Mouse (Mus musculus) ES-Bruce4 (cell line): ENCODE measurements at regions not wholly inside any gene's neighbourhood (a gene's known extent, or its start where the extent isn't known, plus 50 kb on each side); places are given as distances from the start of the nearest gene placed in this dataset.

ENCODE experiments used
- H3K27ac ChIP-seq: 2 replicates; pipeline ENCODE4 v1.5.1; 2012; ENCODE audit warnings: low read length, inconsistent platforms; ENCODE audit not compliant: insufficient read depth
- H3K27me3 ChIP-seq: 2 replicates; pipeline ENCODE4 v1.6.1; 2012; ENCODE audit warnings: mild to moderate bottlenecking, low read length, inconsistent platforms; ENCODE audit not compliant: control insufficient read depth, poor library complexity, insufficient read depth, severe bottlenecking
- H3K36me3 ChIP-seq: 2 replicates; pipeline ENCODE4 v1.6.1; 2012; ENCODE audit warnings: inconsistent platforms, mild to moderate bottlenecking, low read length, moderate library complexity; ENCODE audit not compliant: control insufficient read depth, poor library complexity, insufficient read depth, severe bottlenecking
- H3K4me1 ChIP-seq: one replicate; pipeline ENCODE4 v1.8.1; 2011; ENCODE audit warnings: low read length; ENCODE audit not compliant: control insufficient read depth, insufficient read depth
- H3K4me3 ChIP-seq: 2 replicates; pipeline ENCODE4 v1.5.1; 2011; ENCODE audit warnings: low read depth, mild to moderate bottlenecking, low read length
- H3K9ac ChIP-seq: 2 replicates; pipeline ENCODE4 v1.6.1; 2012; ENCODE audit warnings: low read depth, mild to moderate bottlenecking, inconsistent platforms; ENCODE audit not compliant: poor library complexity, severe bottlenecking
- H3K9me3 ChIP-seq: replicated peaks from 2 replicates; pipeline ENCODE4 v1.6.1; 2012; ENCODE audit warnings: mild to moderate bottlenecking, low read length, inconsistent platforms; ENCODE audit not compliant: control insufficient read depth, poor library complexity, insufficient read depth, severe bottlenecking
- CTCF ChIP-seq: IDR thresholded peaks from one replicate; pipeline ENCODE4 v1.8.1; 2011; ENCODE audit warnings: low read depth, low read length
- EP300 ChIP-seq: IDR thresholded peaks from 2 replicates; pipeline ENCODE4 v1.6.1; 2011; ENCODE audit warnings: low read depth, low read length; ENCODE audit not compliant: insufficient read depth
- POLR2A ChIP-seq: IDR thresholded peaks from one replicate; pipeline ENCODE4 v1.8.1; 2011; ENCODE audit warnings: low read length; ENCODE audit not compliant: insufficient read depth

DNA sequence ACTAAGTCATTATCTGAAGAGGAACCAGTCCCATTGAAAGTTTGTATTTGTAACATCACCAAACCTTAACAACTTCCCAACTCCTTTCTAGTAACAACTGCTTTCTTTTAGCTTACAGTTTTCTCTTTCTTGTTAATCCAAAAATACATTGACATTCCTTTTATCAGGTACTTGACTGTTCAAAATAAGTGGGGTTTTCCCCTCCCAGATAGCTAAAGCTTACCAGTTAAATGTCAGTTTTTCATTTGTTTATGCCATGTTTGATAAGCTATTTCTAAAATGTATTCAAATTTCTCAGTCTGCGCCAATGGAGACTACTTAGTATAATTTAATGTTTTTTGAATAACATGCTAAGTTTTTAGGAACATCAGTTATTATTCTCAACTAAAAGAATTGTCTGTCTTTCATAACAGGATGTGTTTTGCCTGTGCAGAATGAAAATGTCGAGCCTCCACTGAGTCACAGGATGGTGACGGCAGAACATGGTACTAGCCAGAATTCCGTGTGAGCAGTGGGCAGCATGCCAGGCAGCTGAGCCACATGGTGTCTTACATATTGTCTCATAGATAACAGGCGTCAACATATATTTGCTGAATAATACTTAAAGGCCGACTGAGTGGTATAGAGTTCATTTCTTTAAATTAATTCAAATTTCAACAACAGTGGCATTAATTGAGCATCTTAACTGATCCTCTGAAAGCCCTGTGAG, 82.1 kb upstream of the Atg10 start:
- no peak overlapping the region for H3K4me3 ChIP-seq
- H3K27me3 ChIP-seq, result no peaks in the 10 kb centered on the region
- no peaks in the 10 kb centered on the region for H3K9me3 ChIP-seq
- H3K27ac ChIP-seq, result no peak overlapping the region
- no peaks in the 10 kb centered on the region for H3K4me1 ChIP-seq
- H3K36me3 ChIP-seq, result no peaks in the 10 kb centered on the region
- TF ChIP-seq POLR2A (no peak), EP300 (no peak), CTCF (no peak)
- no peak overlapping the region for H3K9ac ChIP-seq

DNA sequence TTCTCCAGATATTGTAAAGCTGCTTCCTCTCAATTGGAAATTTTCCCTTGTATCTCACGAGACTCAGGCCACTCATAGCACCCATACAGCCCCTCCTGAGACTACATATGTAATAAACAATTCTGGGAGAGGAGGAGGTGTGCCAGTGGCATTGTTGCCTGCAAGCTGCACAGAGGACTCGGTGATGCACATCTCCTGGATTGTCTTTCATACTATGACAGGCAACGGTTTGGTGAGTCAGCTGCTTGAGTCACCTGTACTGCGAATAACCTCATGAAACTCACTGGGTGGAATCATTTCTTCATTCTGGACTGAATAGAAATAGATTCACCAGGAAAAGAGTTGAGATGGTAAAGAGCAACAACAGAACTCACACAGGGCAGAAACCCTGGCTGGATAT, 82.8 kb upstream of the Atg10 start:
- no peak overlapping the region for H3K9ac ChIP-seq

DNA sequence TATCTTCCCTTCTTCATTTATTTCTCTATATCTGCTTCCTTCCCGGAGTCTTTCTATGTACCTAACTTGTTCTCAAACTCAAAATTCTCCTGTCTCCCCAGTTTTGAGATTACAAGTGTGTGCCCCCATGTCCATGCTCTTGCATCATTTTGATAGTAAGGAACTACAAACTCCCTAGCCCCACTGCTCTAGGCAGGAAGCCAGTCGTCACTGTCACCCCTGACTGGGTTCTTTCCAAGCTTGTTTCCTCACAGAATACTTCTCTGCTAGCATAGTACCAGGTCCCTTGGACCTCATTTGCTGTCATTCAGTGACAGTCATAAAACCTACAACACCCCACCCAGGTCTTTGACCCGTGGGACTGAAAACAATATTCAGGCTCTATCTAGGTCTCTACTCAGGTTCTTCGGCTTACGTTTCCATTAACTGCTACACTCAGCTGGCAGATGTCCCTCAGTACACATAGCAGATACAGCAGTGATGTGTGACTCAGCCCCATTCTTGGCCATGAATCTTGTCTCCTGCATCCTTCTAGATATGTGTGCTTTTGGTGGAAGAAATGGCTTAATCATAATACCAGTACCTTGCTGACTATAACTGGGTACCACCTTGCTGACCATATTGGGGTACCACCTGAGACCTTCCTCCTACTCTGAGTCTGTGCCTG, 89.3 kb upstream of the Atg10 start:
- Histone ChIP-seq H3K9me3 (no peaks in the 10 kb centered on the region), H3K36me3 (no peaks in the 10 kb centered on the region), H3K27ac (no peak overlapping the region), H3K27me3 (no peaks in the 10 kb centered on the region), H3K4me1 (no peaks in the 10 kb centered on the region), H3K9ac (no peak overlapping the region), H3K4me3 (no peak overlapping the region)
- TF ChIP-seq CTCF, result no peak
- no peak for TF ChIP-seq POLR2A
- no peak for TF ChIP-seq EP300

More for the DNA sequence above, 82.8 kb upstream of the Atg10 start:
- Histone ChIP-seq H3K27me3 (no peaks in the 10 kb centered on the region), H3K4me1 (no peaks in the 10 kb centered on the region), H3K27ac (no peak overlapping the region), H3K4me3 (no peak overlapping the region), H3K36me3 (no peaks in the 10 kb centered on the region), H3K9me3 (no peaks in the 10 kb centered on the region)
- TF ChIP-seq POLR2A (no peak), EP300 (no peak), CTCF (no peak)

DNA sequence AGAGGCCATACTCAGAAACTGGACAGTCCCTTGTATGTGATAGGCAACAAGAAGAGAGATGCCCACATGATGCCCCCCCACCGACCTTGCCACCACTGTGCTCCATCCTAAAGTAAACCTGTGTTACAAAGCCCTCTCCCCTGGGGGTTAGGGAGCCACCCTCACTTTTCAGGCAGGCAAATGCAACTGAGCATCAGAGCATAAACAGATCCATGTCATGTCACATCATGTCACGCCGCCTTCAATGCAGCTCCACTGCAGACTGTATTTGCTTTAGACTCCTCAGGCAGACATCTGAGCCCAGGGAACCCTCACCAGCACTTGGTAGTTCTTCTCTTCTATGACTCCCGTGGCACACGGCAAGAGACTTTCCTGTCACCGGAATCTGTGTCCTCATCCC, 98.6 kb upstream of the Atg10 start:
- Histone ChIP-seq H3K36me3 (no peaks in the 10 kb centered on the region), H3K4me3 (no peak overlapping the region), H3K4me1 (no peaks in the 10 kb centered on the region), H3K9me3 (peaks cover 3% of the 10 kb centered on the region; the same call in 1 of the 2 replicates), H3K27me3 (no peaks in the 10 kb centered on the region), H3K27ac (no peak overlapping the region), H3K9ac (no peak overlapping the region)
- TF ChIP-seq CTCF (no peak), POLR2A (no peak), EP300 (no peak)

DNA sequence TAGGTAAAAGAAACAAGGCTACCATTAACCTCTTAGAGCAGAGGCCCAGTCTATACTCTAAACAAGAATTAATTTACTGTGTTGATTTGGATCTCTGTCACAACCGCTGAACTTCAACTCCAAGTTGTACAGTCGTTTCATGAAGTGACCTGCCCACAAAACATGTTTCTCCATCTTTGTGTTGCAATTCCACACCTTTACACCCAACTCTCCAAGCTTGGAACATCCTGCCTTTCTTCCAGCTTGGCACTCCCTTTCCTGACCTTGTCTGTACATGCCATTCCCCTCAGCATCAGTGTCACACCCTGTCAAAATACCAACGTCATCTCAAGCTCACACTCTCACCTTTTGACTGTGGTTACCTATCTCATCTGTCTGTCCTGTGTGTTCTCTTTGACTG, 103.1 kb upstream of the Atg10 start:
- Histone ChIP-seq H3K36me3 (no peaks in the 10 kb centered on the region), H3K4me1 (no peaks in the 10 kb centered on the region), H3K4me3 (no peak overlapping the region), H3K9me3 (no peaks in the 10 kb centered on the region), H3K27ac (no peak overlapping the region), H3K9ac (no peak overlapping the region), H3K27me3 (no peaks in the 10 kb centered on the region)
- TF ChIP-seq POLR2A, result no peak
- no peak for TF ChIP-seq EP300
- TF ChIP-seq CTCF, result no peak

DNA sequence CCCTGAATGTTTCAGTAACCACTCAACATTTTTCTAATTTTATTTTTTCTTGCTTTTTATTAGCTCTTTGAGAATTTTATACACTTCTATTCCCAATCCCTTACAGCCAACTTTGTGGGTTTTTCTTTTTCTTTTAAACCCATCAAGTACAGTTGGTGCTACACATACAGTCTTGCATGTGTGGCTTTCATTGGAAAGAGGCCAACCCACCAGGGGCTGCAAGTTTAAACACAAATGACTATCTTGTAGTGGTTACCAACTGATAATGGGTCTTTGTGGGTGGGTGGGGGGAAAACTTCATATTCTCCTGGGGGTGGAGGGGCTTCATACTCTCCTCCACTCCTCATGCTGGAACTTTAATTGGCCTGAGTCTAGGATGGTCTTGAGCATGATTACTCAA, 110.5 kb upstream of the Atg10 start:
- Histone ChIP-seq H3K4me3 (no peak overlapping the region), H3K4me1 (no peaks in the 10 kb centered on the region), H3K9ac (no peak overlapping the region), H3K27me3 (no peaks in the 10 kb centered on the region), H3K27ac (no peak overlapping the region), H3K9me3 (no peaks in the 10 kb centered on the region; the same call in 1 of the 2 replicates), H3K36me3 (no peaks in the 10 kb centered on the region)
- no peak for TF ChIP-seq EP300
- no peak for TF ChIP-seq CTCF
- no peak for TF ChIP-seq POLR2A
